Mouse (Mus musculus): ENCODE data around the gene Cbln1. TPM values are rescaled to one million over a fixed set of nuclear protein-coding genes. Genes with fewer than 3 reads are reported as not detected.

Gene Cbln1
- 0.79 TPM for polyA plus RNA-seq (2014; fragmentation: Illumina TruSeq; extraction: RNeasy Lipid Tissue Mini Kit (QIAGEN cat#74804); ENCODE audit: low read depth, low replicate concordance)

GRCm38 (mm10) chr8:87472271-87473236, at the start of gene Cbln1:
TSS of gene Cbln1 (minus strand) at chr8:87472609.

Other genes starting within 250 kb of the Cbln1 start
- not detected for gene 4933402J07Rik, start 91.2 kb upstream of the Cbln1 start, polyA plus RNA-seq (2014; fragmentation: Illumina TruSeq; extraction: RNeasy Lipid Tissue Mini Kit (QIAGEN cat#74804); ENCODE audit: low read depth, low replicate concordance)